Mouse (Mus musculus): ENCODE results near the gene Srebf1.

DNA sequence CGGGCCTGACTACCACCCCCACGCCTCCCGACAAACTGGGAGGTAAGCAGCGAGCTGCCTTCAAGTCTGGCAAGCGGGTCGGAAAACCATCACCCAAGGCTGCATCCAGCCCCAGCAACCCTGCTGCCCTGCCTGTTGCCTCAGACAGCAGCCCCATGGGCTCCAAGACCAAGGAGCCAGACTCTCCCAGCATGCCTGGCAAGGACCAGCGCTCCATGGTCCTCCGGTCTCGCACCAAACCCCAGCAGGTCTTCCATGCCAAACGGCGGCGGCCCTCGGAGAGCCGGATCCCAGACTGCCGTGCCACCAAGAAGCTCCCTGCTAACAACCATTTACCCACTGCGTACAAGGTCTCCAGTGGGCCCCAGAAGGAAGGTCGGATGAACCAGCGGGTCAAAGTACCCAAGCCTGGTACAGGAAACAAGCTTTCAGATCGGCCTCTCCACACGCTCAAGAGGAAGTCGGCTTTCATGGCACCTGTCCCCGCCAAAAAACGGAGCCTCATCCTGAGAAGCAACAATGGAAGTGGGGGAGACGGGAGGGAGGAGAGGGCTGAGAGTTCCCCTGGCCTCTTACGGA is 34.0 kb downstream of the Srebf1 start:
- TF ChIP-seq POLR2A (IDR thresholded peaks at IDR 0.05; ENCODE audit: insufficient read length, low read depth) (no peak), REST (IDR thresholded peaks at IDR 0.05; ENCODE audit: insufficient read depth, insufficient read length) (no peak)
